Mouse (Mus musculus): ENCODE data around the gene H2al1b.

GRCm38 (mm10) chrX:11346756-11347155 is 44.5 kb downstream of the H2al1b start:
- TF ChIP-seq MAFK (IDR thresholded peaks at IDR 0.05; ENCODE audit: insufficient read depth, low read depth, low read length) (no peak), ZNF384 (IDR thresholded peaks at IDR 0.05; ENCODE audit: low read depth, low read length) (no peak)
